Mouse (Mus musculus) heart, adult 11 months (tissue): ENCODE measurements around the gene Aig1.
A peak's percentile ranks its signal among the peaks of the same experiment; 100 is the strongest.

ENCODE experiments used
- DNase-seq: peaks from one replicate; pipeline ENCODE4 v3.0.0; 2022

The Aig1 gene

GRCm38 (mm10) chr10:13693276-13693675, 175.5 kb downstream of the Aig1 start:
- DNase-seq = peak; percentile 76

- DNase-seq = peak; percentile 59
These were observed 178.0 kb downstream of the Aig1 start for GRCm38 (mm10) chr10:13690773-13691172.

- peak; percentile 77 for DNase-seq
These were observed 178.8 kb downstream of the Aig1 start for GRCm38 (mm10) chr10:13689841-13690590.

- DNase-seq = peak; percentile 86
These were observed 180.2 kb downstream of the Aig1 start for GRCm38 (mm10) chr10:13688386-13689120.

- peak; percentile 74 for DNase-seq
These were observed 181.5 kb downstream of the Aig1 start for GRCm38 (mm10) chr10:13687182-13687810.

- peak; percentile 97 for DNase-seq
These were observed 182.7 kb downstream of the Aig1 start for GRCm38 (mm10) chr10:13686127-13686526.

GRCm38 (mm10) chr10:13685366-13685765, 183.4 kb downstream of the Aig1 start:
- peak; percentile 90 for DNase-seq

- no peak for DNase-seq
These were observed 184.3 kb downstream of the Aig1 start for GRCm38 (mm10) chr10:13684452-13684851.

- peak; percentile 79 for DNase-seq
These were observed 186.2 kb downstream of the Aig1 start for GRCm38 (mm10) chr10:13682565-13682964.

GRCm38 (mm10) chr10:13677440-13677839, 191.3 kb downstream of the Aig1 start:
- peak; percentile 72 for DNase-seq

GRCm38 (mm10) chr10:13675033-13675379, 193.8 kb downstream of the Aig1 start:
- DNase-seq = no peak

GRCm38 (mm10) chr10:13674304-13675032, 194.3 kb downstream of the Aig1 start:
- DNase-seq = peak; percentile 30

- peak; percentile 97 for DNase-seq
These were observed 201.5 kb downstream of the Aig1 start for GRCm38 (mm10) chr10:13667166-13667696.

GRCm38 (mm10) chr10:13663476-13663875, 205.3 kb downstream of the Aig1 start:
- DNase-seq = no peak

GRCm38 (mm10) chr10:13659778-13660177, 209.0 kb downstream of the Aig1 start:
- DNase-seq = peak; percentile 53

GRCm38 (mm10) chr10:13653739-13654462, 214.9 kb downstream of the Aig1 start:
- peak; percentile 21 for DNase-seq

- peak; percentile 49 for DNase-seq
These were observed 215.5 kb downstream of the Aig1 start for GRCm38 (mm10) chr10:13653326-13653725.

- no peak for DNase-seq
These were observed 216.7 kb downstream of the Aig1 start for GRCm38 (mm10) chr10:13652061-13652460.

- peak; percentile 58 for DNase-seq
These were observed 227.0 kb downstream of the Aig1 start for GRCm38 (mm10) chr10:13641750-13642149.

GRCm38 (mm10) chr10:13631796-13632195, 237.0 kb downstream of the Aig1 start:
- DNase-seq = no peak

- no peak for DNase-seq
These were observed 245.0 kb downstream of the Aig1 start for GRCm38 (mm10) chr10:13623735-13624134.

- peak; percentile 57 for DNase-seq
These were observed 267.9 kb downstream of the Aig1 start for GRCm38 (mm10) chr10:13600926-13601325.
